Mouse (Mus musculus) cerebellum, postnatal 4 days (tissue): ENCODE results near the gene Ppp1r12c.

Experiments used
- DNase-seq, 2 experiments: peaks; one replicate each; pipeline ENCODE4 v3.0.0; 2022; ENCODE audit warnings: low spot score in 2 of 2, mixed read lengths in 1 of 2

Ppp1r12c gene

DNA sequence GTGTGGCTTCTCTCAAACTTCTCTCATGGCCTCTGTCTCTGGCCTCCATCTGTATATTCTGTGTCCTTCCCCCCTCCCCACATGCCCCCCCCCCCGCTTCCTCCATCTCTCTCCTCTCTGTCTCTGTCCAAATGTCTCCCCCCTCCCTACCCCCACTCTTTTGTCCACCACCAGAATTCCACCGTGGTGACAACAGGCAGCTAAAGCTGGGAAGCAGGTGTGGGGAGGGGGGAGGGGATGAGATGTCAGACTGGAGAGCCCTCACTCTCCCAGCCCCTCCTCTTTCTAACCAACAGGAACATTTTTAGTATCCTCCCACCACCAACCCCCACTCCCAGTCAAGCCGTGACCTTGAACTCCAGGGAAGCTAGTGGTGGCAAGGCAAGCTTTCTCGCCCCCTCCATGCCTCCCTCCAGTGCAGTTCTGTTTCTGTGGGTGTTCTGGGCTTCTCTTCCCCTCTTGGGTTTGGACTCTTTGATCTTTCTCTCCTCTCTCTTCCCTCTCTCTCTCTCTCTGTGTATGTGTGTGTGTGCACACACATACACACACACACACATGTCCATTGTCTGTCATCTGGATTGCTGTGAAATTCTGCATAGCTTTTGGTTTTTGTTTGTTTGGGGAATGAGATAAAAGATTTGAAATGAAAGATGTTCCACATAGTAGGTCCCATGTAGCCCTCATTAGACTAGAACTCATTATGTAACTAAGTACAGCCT, 15.0 kb upstream of the Ppp1r12c start, which contains the start of gene Tnnt1:
Gene Tnnt1, minus strand, starts transcription at position 51 of the 719 bp plus-strand sequence.
- DNase-seq, result no peak

DNA sequence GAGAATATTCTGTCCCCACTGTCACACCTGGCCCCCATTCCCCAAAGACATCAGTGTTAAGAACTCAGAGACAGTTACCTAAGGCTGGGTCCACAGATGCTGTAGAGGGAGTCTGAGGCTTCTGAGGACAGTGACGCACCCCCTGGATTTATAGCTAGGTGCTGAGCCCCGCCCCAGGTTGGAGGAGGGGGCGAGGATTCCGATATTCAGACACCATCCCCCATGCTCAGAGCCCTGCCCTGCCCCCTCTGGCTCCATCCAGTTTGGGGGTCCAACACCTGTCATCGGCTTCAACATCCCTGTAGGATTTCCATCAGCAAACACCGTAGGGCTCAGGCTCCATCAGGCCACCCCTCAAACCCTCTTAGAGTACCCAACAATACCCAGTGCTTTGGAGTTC, 14.4 kb upstream of the Ppp1r12c start:
- no peak for DNase-seq

DNA sequence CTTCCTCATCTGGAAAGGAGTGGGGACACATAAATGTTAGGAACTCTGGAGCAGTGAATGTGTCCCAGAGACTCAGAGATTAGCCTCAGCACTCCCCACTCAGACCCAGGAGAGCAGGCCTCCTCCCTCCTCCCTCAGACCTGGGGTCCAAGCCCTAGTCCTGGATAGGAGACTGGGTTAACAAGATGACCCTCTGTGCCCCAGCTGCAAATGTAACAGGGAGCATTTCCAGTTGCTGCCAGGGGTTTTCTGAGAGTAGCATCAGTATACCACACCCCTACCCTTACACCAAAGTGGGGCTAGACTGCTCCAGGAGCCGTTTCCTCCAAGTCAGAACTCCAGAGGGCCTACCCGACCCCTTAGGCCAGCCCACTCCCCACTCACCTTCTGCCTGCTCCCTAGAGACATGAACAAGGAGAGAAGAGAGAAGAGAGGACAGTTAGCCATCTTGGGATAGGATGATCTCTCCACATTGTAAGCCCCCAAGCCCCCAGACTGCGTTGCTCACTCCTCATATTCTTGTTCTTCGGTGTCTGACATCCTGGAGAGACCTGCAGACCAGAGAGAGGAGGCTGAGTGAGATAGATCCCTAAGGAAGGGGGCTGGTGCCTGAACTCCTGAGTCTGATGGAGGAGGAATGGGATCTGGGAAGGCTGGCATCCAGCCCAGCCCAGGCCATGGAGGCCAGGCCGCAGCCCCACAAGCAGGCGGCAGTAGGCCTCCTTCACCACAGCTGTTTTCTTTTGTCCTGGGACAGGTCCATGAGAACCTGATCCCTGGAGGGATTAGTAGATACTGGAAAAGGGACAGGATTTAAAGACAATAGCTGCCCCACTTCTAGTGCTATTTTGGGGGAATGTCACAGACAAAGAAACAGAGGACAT, 12.6 kb upstream of the Ppp1r12c start:
- DNase-seq, result no peak

DNA sequence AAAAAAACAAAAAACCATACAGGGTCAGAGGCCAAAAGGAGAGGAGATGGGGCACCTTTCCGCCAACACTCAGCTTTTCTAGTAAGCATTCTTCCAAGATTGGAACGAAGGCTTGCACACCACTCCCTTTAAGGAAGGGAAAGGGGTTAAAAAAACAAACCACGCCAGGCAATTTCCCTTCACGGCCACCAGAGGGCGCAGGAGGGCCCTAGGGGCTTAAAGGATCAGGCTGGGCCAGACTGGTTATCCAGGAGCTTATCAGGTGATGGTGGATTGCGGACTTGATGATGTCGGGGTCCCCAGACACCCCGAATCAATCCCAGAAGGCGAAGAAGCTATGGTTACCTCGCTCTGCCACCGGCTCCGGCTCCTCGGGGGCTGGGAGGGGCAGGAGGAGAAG, 11.8 kb upstream of the Ppp1r12c start:
- DNase-seq, result no peak

DNA sequence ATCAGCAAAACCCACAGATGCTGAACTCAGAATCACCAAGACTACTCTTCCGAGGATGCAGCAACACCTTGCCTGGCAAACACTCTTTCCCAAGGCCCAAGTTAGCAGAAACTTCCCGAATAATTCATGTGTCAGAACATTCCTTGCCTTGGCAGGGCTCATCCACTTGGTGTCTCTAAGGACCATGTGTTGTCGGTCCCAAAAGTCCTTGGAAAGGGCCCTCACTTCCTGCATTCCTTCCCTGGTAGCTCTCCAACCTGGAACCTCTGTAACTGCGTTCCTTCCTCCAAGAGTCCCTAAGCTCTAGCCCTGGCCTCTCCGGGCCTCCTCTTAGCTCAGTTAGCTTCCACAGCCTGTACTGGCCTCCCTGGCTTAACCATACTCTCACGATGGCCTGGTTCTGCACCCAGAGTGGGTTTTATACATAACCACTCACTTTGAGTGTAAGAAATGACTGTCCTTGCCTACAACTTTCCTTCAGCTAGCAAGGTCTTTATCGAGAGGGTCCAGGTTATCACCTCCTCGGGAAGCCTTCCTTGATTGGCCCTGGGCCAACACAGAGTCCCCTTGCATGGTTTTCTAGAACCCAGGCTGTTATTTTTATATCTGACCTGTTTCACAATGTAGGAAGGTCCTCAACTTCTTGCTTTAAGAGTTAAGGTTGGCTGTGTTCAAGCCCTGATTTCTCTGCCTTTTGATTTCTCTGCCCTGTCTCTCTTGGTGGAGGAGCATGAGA, 10.2 kb upstream of the Ppp1r12c start:
- no peak for DNase-seq

DNA sequence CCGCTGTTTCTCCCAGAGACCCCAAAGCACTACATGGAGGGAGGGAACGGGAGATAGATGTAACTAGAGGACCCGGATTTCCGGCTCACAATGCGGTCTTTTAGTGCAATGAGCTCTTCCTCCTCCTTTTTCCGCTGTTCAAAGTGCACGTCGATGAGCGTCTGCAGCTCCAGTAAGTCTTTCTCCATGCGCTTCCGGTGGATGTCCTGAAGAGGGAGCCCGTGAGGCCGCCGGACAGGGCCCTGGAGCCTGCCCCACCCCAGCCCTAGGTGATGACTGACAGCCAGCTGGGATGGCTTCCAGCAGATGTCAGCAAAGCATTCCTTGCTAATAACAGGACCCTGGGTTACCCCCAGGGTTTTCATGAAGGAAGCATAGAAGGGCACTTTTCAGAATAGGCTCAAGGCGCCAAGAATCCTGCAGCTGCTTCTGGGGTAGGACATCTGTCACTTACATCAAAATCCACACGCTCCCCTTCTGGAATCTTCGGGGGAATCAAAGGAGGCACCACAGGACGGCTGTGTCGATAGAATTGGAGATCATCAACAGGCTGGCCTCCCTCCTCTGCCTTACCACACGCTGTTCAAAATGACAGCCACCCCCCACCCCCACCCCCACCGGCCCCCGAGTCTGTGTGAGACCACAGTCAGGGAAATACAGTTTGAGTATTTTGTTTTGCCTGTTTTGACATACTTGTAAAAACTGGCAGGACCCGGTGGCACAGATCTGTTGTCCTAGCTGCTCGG, 8.6 kb upstream of the Ppp1r12c start:
- DNase-seq, result peak; percentile 50 to 73

DNA sequence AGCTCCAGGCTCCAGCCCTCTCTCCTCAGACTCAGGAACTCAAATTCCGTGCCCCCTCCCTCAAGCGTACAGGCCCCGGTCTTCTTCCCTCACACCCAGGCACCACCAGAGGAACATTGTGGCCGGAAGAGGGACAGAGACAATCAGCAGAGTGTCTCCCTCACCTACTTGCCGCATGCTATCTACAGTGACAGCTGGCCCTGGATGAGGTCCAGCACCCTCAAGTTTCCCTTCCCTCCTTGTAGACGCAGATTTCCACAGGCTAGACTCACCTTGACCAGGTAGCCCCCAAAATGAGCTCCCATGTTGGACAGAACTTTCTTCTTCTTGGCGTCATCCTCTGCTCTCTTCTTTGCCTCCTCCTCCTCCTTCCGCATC, 7.2 kb upstream of the Ppp1r12c start:
- no peak for DNase-seq

DNA sequence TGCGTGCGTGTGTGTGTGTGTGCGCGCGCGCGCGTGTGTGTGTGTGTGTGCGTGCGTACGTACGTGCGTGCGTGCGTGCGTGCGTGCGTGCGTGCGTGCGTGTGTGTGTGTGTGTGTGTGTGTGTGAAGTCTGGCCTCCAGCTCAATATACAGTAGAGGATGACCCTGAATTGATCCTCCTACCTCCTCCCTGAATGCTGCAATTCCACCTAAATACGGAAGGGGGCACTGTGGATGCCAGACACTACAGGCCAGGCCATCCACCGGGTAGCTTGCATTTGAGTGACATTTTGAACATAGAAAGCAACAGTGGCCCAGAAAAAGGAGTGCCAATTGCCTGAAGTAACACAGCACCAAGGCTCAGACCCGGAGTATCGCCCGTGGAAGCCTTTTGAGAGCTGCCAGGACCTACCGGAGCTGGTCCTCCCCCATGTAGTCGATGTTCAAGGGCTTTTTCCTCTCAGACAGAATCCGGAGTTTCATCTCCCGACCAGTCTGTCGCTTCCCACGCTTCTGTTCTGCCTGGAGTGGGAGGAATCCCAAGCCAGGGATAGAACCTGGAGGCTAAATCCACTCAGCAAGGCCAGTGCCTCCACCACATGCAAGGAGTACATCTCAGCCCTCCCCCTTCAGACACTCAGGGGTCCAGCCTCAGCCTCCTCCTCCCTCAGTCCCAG, 6.7 kb upstream of the Ppp1r12c start:
- no peak for DNase-seq

DNA sequence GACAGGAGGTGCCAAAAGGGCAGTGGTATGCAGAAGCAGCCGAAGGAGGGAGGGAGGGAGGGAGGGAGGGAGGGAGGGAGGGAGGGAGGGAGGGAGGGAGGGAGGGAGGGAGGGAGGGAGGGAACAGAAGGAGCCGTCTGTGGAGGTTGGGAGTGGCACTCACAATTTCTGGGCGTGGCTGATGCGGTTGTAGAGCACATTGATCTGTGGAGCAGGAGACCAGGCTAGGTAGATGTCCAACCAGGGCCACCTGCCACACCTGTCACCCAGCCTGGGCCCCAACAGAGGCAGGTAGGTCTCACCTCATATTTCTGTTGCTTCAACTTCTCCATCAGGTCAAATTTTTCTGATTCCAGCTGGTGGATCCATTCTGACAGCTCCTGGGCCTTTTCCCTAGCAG, 5.7 kb upstream of the Ppp1r12c start:
- no peak for DNase-seq

GRCm38 (mm10) chr7:4504646-4505435, 3.4 kb upstream of the Ppp1r12c start:
- DNase-seq, result no peak

DNA sequence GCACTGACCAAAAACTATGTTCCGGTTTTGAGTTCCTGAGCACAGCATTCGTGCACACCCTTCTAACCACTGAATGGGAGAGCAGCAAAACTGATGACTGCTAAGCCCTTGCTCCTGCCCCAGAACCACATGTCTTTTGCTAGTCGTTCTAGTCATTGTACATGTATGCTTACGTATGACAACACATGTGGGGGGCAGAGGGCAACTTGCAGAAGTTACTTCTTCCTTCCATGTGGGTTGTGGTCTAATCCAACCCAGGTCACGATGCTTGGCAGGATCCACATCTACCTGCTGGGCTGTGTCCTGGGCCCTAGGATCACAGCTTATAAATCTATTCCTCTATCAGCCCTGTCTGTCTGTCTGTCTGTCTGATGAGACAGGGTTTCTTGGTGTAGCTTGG, 2.4 kb upstream of the Ppp1r12c start:
- DNase-seq, result no peak

- no peak for DNase-seq
Measured at GRCm38 (mm10) chr7:4503100-4503499, 1.6 kb upstream of the Ppp1r12c start.

GRCm38 (mm10) chr7:4502421-4503090, 1.1 kb upstream of the Ppp1r12c start:
- DNase-seq, result no peak

- DNase-seq, result peak; percentile 36 to 62
Measured at GRCm38 (mm10) chr7:4500892-4501471, 498 bp downstream of the Ppp1r12c start.

- DNase-seq, result no peak
Measured at GRCm38 (mm10) chr7:4499034-4499433, 2.4 kb downstream of the Ppp1r12c start.

DNA sequence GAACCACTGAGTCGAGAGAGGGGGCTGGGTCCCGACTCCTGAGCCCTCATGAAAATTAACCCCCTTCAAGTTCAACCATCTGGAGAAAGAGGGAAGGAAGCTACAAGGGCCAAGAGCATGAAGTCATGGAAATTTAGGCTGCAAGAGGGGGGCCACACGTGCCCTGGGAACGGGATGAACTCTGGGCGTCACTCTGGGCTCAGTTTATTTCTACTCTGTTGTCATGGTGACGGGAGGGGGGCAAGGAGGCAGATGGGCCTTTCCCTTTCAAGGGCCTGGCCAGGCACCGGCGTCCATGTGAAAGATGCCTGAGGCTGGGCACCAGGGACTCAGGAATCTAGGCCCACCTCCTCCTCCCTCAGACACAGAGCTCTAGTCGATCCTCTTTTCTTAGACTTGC, 3.2 kb downstream of the Ppp1r12c start:
- peak in 1 of 2 experiments; percentile 45 for DNase-seq

GRCm38 (mm10) chr7:4497271-4497903, 4.1 kb downstream of the Ppp1r12c start:
- no peak for DNase-seq

- DNase-seq, result no peak
Measured at GRCm38 (mm10) chr7:4496468-4496867, 5.0 kb downstream of the Ppp1r12c start.

DNA sequence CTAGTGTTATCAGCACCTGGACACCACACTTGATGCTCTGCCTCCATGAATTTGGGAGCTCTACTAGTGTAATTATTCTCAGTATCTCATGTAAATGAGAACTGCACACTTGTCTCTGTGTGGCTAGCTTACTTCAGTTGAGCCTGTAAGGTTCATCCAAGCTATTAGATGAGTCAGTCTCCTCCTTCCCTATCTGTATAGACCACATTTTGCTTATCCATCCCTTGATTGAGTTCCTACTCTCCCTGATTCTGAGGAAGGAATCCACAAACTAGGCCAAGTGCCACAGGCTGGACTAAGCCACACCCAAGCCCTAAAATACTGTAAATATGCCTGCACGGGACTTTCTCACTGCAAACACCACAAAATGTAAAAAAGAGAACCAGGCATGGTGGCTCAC, 7.5 kb downstream of the Ppp1r12c start:
- no peak for DNase-seq
